Mouse (Mus musculus) heart, embryonic 16.5 days (tissue): Measurements from ENCODE around the gene Lpxn. TPM values are rescaled to one million over a fixed set of nuclear protein-coding genes. Genes with fewer than 3 reads are reported as not detected.

Experiments
- ATAC-seq: fragments of 200-750 bp; cut with Nextera tagmentation; replicated peaks from 2 replicates; pipeline ENCODE4 v1.8.0; 2017; ENCODE audit warnings: moderate number of reproducible peaks; ENCODE audit not compliant: insufficient read depth, low FRiP score; ENCODE audit errors: extremely low read depth
- H3K27ac ChIP-seq: fragments of 300-500 bp; sonication (generic); 2 replicates; pipeline ENCODE4 v1.5.1; 2014; ENCODE audit warnings: mild to moderate bottlenecking, low read length, control low read depth, moderate library complexity
- H3K27me3 ChIP-seq: fragments of 300-500 bp; sonication (generic); 2 replicates; pipeline ENCODE4 v1.6.1; 2014; ENCODE audit warnings: low read length, mixed read lengths; ENCODE audit not compliant: control insufficient read depth, insufficient read depth
- H3K36me3 ChIP-seq: fragments of 300-500 bp; sonication (generic); 2 replicates; pipeline ENCODE4 v1.6.1; 2014; ENCODE audit not compliant: control insufficient read depth, insufficient read depth
- H3K4me1 ChIP-seq: fragments of 300-500 bp; sonication (generic); 2 replicates; pipeline ENCODE4 v1.6.1; 2014; ENCODE audit warnings: low read length, mixed read lengths; ENCODE audit not compliant: control insufficient read depth, insufficient read depth
- H3K4me2 ChIP-seq: fragments of 300-500 bp; sonication (generic); 2 replicates; pipeline ENCODE4 v1.6.1; 2014; ENCODE audit warnings: low read depth, mild to moderate bottlenecking, control low read depth, low read length
- H3K4me3 ChIP-seq: fragments of 300-500 bp; sonication (generic); 2 replicates; pipeline ENCODE4 v1.5.1; 2014; ENCODE audit warnings: mild to moderate bottlenecking, control low read depth, low read length
- H3K9ac ChIP-seq: fragments of 300-500 bp; sonication (generic); 2 replicates; pipeline ENCODE4 v1.6.1; 2014; ENCODE audit warnings: low read length, control low read depth
- H3K9me3 ChIP-seq: fragments of 300-500 bp; sonication (generic); replicated peaks from 2 replicates; pipeline ENCODE4 v1.6.1; 2016; ENCODE audit warnings: low read length; ENCODE audit not compliant: control insufficient read depth
- WGBS: fragments of 180-500 bp; shearing (Covaris S2); extraction: QIAGEN DNeasy Blood & Tissue Kit; methylation state at CpG from one replicate; pipeline ENCODE4 v1.1.7; 2014; 5-methylcytosine and 5-hydroxymethylcytosine counted together
- polyA plus RNA-seq: library from polyadenylated mRNA; unstranded; fragments of >200 nt; fragmentation: Nextera tagmentation; extraction: Ambion mirVana; gene quantifications from 2 replicates; pipeline ENCODE4 v1.2.1, GENCODE M21; 2015

The Lpxn gene
- 2.5 and 4.9 TPM in 2 replicates for polyA plus RNA-seq

DNA sequence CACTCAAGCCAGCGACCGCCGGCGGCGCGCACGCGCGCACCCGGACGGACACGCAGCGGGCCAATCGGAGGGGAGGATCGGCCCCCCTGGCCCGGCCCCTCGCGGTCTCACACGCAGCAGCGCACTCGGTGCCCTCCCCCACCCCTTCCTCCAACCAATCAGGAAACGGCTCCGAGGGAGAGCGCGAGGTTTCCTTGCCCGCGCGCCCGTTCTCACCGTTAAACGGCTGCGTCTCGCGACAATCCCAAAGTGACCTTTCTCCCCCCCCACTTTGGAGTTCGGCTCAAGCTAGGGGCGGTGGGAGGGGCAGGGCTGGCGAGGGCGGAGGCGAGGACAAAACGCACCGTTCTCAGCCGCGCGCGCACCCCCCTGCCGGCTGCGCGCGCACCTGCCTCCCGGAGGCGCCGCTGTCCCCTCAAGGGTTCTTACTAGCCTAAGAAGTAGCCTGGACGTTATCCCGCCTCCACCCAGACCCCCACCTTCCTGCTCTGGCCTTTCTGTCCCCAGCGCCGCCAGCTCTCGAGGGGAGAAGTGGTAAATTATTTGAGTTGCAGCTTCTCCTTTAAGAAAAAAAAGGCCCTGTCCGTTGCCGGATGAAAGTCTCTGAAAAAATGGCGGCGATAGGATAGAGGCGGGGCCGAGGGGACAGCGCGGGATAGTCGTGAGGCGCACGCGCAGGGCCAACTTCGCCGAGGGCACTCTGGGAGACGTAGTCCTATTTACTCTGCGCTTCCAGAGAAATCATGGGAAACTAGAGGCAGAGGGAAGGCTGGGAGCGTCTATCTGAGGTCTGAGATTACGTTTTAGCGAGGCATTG is at the start of gene Lpxn, which contains the start of gene Zfp91:
Lpxn (plus strand) TSS at position 683 of the 817 bp plus-strand sequence.
Zfp91 (minus strand) TSS at position 616 of the 817 bp plus-strand sequence.
- H3K4me3 ChIP-seq: peak within 1 kb of the TSS; percentile 98
- H3K9ac ChIP-seq: peak within 1 kb of the TSS; percentile 99
- peak; percentile 92 for ATAC-seq
- peaks cover 11% of the 10 kb centered on the region for H3K4me1 ChIP-seq
- WGBS: under 1% methylated on average over 61 of the region's 76 CpGs
- peak within 1 kb of the TSS; percentile 100 for H3K27ac ChIP-seq
- no peaks in the 10 kb centered on the region for H3K9me3 ChIP-seq
- no peaks in the 10 kb centered on the region for H3K27me3 ChIP-seq
- peak within 1 kb of the TSS; percentile 94 for H3K4me2 ChIP-seq
- no peaks in the 10 kb centered on the region for H3K36me3 ChIP-seq

DNA sequence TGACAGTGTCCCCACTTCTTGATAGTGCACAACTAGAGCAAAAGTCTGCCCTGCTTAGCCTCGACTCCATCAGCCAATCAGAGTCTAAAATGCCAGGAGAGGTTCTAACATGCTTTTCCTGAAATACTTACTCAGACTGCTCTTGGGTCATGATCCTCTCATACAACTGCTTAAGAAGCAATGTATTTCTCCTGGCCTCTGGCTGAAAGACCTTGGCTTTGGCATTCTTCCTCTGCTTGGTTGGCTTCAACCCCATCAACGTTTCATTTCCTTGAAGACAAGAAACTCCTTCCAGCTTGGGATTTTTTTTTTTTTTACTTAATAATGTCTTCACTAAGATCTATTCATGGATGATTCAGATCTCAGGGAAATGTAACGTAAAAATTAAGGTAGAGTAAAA is 39.7 kb upstream of the Lpxn start:
- 66% methylated on average over 3 of the region's 3 CpGs for WGBS

DNA sequence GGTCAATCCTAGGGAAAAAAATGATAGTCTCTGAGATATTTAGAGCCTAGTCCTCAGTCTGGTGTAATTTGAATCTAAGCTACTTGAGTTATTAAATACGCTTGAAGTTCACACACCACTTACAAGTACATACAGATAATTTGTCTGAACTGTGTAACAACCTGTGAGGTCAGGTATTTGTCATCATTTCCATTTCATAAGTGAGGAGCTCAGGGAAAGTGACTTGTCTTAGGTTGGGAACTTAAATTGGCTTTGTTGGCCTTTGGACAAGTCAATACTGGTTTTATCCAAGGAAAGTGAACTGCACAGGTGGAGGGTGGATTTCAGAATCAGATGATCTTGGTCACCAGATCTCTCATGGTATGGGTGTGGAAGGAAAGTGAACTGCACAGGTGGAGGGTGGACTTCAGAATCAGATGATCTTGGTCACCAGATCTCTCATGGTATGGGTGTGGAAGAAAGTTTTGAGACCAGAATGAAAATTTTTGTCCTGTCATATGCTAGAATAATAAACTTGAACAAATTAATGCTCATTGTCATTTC is 37.0 kb upstream of the Lpxn start:
- H3K4me2 ChIP-seq: no peak overlapping the region
- H3K4me1 ChIP-seq: no peaks in the 10 kb centered on the region
- H3K4me3 ChIP-seq: no peak overlapping the region
- no peak overlapping the region for H3K27ac ChIP-seq
- no peaks in the 10 kb centered on the region for H3K9me3 ChIP-seq
- ATAC-seq: no peak
- H3K27me3 ChIP-seq: no peaks in the 10 kb centered on the region
- WGBS: 82% methylated on average over 1 of the region's 1 CpGs
- peaks cover 15% of the 10 kb centered on the region; the same call in 1 of the 2 replicates for H3K36me3 ChIP-seq
- H3K9ac ChIP-seq: no peak overlapping the region

More for the DNA sequence above, 39.7 kb upstream of the Lpxn start:
- Histone ChIP-seq H3K4me3 (no peak overlapping the region), H3K36me3 (no peaks in the 10 kb centered on the region), H3K27ac (no peak overlapping the region), H3K9me3 (no peaks in the 10 kb centered on the region), H3K27me3 (no peaks in the 10 kb centered on the region), H3K9ac (no peak overlapping the region), H3K4me1 (no peaks in the 10 kb centered on the region), H3K4me2 (no peak overlapping the region)
- no peak for ATAC-seq

DNA sequence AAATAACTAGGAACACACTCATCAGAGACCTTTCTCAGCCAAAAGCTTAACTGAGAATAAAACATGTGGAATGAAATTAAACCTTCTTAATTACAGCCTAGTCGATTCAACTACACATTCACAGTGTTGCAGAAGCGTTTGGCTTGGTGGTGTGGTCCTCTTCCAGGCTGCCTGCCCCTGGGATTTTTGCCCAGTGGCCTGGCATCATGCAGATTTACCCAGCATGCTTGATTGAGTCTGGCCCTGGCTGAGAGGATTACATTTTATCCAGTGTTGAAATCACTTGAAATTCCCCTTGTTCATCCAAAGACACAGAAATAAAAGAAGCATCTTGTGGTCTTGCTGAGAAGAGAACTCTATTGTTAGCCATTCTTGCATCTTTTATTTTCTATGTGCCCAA is 36.3 kb upstream of the Lpxn start:
- Histone ChIP-seq H3K4me3 (no peak overlapping the region), H3K27ac (no peak overlapping the region), H3K9me3 (no peaks in the 10 kb centered on the region), H3K9ac (no peak overlapping the region), H3K4me2 (no peak overlapping the region), H3K4me1 (no peaks in the 10 kb centered on the region), H3K36me3 (peaks cover 20% of the 10 kb centered on the region; the same call in 1 of the 2 replicates), H3K27me3 (no peaks in the 10 kb centered on the region)
- no peak for ATAC-seq
- WGBS: 72% methylated on average over 2 of the region's 2 CpGs

DNA sequence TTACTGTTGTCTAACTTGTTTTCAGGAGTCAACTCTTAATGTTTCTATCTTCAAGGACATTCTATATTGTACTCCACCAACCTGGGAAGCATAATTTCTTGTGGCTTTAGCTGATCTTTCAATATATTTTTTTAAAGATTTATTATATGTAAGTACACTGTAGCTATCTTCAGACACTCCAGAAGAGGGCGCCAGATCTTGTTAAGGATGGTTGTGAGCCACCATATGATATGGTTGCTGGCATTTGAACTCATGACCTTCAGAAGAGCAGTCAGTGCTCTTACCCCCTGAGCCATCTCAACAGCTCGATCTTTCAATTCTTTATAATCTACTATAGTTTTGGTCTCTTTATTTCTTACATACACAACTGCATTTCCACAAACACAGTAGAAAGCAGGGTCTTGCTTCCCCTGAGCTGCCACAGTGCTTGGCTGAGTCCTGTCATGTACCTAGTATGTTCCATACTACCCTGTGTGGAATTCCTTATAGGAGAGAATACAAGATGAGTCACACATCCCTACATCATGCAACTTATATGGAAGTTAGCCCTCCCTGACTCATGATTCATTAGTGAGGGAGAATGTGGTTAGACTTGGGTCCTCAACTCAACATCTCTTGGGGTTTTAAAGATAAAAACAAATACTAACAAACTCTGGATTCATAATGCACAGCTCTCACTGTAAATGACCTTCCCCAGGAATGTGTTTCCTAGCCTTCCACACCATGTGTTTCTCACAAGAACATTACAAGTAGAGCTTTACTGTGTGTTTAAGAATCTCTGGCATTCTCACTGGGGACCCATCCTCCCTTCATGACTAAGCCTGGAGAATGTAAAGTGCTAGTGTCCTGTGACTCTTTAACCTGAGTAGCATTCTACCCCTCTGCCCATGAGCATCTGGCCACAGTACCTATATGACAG is 33.5 kb upstream of the Lpxn start:
- H3K4me3 ChIP-seq: no peak overlapping the region
- no peak overlapping the region for H3K4me2 ChIP-seq
- no peak overlapping the region for H3K27ac ChIP-seq
- H3K9ac ChIP-seq: no peak overlapping the region
- H3K27me3 ChIP-seq: no peaks in the 10 kb centered on the region
- H3K9me3 ChIP-seq: no peaks in the 10 kb centered on the region
- no peak for ATAC-seq
- 59% methylated on average over 2 of the region's 2 CpGs for WGBS
- H3K4me1 ChIP-seq: no peaks in the 10 kb centered on the region
- H3K36me3 ChIP-seq: peaks cover 30% of the 10 kb centered on the region

DNA sequence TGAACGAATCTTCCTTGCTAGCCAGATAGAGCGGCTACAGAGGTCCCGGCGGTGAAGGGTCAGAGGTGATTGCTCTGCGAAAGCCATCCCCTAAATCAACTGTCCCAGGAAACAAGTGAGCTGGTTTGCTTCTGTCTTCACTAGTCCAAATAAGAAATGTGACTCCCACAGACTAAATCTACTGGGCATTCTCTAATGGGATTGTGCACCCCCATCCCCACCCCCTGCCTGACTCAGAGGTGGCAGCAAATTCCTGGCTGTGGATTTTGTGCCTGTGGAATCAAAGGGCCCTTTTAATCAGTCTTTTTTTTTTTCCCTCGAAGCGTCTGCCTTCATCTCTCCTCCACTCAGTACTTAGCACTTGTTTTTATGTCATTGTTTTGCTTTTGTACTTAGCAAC is 30.7 kb upstream of the Lpxn start, which contains the start of gene Cntf:
Cntf (minus strand) TSS at position 325 of the 400 bp plus-strand sequence.
- H3K9ac ChIP-seq: no peak within 1 kb of the TSS
- no peak within 1 kb of the TSS for H3K4me2 ChIP-seq
- no peaks in the 10 kb centered on the region for H3K9me3 ChIP-seq
- H3K36me3 ChIP-seq: peaks cover 51% of the 10 kb centered on the region
- H3K27ac ChIP-seq: no peak within 1 kb of the TSS
- no peak for ATAC-seq
- no peak within 1 kb of the TSS for H3K4me3 ChIP-seq
- H3K27me3 ChIP-seq: no peaks in the 10 kb centered on the region
- 75% methylated on average over 7 of the region's 7 CpGs for WGBS
- H3K4me1 ChIP-seq: no peaks in the 10 kb centered on the region

DNA sequence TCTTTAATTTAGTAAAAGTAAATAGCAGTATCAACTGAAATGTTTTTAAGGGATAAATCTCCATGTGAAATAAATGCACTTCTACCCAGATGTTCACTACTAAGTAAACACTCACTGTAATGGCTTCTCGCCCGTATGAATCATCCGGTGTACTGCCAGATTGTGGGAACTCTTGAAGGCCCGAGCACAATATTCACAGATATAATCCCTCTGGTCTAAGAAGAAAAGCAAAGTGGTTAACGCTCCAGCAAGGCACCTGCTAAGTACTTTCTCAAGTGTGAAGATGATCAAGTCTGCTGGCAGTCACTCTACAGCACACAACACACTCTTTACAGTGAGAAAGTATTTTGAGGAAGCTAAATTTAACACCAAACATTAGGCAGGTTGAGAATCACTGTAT is 25.1 kb upstream of the Lpxn start:
- H3K4me1 ChIP-seq: no peaks in the 10 kb centered on the region
- no peak for ATAC-seq
- H3K9ac ChIP-seq: no peak overlapping the region
- no peak overlapping the region for H3K4me2 ChIP-seq
- no peak overlapping the region for H3K27ac ChIP-seq
- peaks cover 33% of the 10 kb centered on the region for H3K36me3 ChIP-seq
- H3K27me3 ChIP-seq: no peaks in the 10 kb centered on the region
- 80% methylated on average over 5 of the region's 5 CpGs for WGBS
- H3K4me3 ChIP-seq: no peak overlapping the region
- no peaks in the 10 kb centered on the region for H3K9me3 ChIP-seq

DNA sequence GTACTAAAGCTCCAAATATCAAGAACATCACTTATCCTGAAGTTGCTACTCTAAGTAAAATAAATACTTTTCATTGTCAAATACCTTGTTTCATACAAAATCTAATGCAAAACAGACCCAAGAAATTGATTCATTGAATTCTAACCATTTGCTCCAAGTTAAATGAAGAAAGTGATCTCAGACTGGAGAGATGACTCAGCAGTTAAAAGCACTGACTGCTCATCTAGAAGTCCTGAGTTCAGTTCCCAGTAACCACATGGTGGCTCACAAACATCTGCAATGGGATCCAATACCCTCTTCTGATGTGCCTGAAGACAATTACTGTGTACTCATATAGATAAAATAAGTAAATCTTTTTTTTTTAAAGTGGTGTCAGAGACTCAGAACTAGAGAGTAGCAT is 15.6 kb upstream of the Lpxn start:
- ATAC-seq: no peak
- Histone ChIP-seq H3K9ac (no peak overlapping the region), H3K4me2 (no peak overlapping the region), H3K9me3 (no peaks in the 10 kb centered on the region), H3K4me1 (no peaks in the 10 kb centered on the region), H3K4me3 (no peak overlapping the region), H3K27ac (no peak overlapping the region), H3K27me3 (no peaks in the 10 kb centered on the region), H3K36me3 (peaks cover 14% of the 10 kb centered on the region)
